Mouse (Mus musculus): ENCODE measurements around the gene Ficd.

DNA sequence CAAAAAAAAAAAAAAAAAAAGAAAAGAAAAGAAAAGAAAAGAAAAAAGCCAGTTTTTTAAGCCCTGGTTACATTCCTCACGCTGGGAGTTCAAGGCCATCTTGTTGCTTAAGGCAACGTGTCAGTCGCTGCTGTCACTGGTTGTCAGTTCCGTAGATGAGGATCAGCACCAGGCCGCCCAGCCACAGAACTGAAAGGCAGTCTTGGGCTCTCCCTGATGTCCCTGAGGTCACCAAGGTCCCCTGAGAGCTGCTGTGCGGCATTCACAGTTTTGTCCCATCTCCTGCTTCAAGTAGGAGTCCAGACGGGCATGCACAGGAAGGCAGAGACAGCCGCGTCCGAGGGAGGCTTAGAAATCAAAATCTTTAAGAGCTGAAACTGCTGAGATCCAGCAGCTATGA lies 40.0 kb downstream of the Ficd start:
- TF ChIP-seq POLR2A (IDR thresholded peaks at IDR 0.05; ENCODE audit: borderline replicate concordance, insufficient read depth, low read length) = no peak
- TF ChIP-seq CTCF (IDR thresholded peaks at IDR 0.05; ENCODE audit: borderline replicate concordance, insufficient read depth, low read depth, low read length) = no peak
